Mouse (Mus musculus) ES-Bruce4 (cell line): Measurements from ENCODE around the gene Gm49320.

Source experiments
- CTCF ChIP-seq: IDR thresholded peaks from one replicate; pipeline ENCODE4 v1.8.1; 2011; ENCODE audit warnings: low read depth, low read length
- EP300 ChIP-seq: IDR thresholded peaks from 2 replicates; pipeline ENCODE4 v1.6.1; 2011; ENCODE audit warnings: low read depth, low read length; ENCODE audit not compliant: insufficient read depth
- POLR2A ChIP-seq: IDR thresholded peaks from one replicate; pipeline ENCODE4 v1.8.1; 2011; ENCODE audit warnings: low read length; ENCODE audit not compliant: insufficient read depth

DNA sequence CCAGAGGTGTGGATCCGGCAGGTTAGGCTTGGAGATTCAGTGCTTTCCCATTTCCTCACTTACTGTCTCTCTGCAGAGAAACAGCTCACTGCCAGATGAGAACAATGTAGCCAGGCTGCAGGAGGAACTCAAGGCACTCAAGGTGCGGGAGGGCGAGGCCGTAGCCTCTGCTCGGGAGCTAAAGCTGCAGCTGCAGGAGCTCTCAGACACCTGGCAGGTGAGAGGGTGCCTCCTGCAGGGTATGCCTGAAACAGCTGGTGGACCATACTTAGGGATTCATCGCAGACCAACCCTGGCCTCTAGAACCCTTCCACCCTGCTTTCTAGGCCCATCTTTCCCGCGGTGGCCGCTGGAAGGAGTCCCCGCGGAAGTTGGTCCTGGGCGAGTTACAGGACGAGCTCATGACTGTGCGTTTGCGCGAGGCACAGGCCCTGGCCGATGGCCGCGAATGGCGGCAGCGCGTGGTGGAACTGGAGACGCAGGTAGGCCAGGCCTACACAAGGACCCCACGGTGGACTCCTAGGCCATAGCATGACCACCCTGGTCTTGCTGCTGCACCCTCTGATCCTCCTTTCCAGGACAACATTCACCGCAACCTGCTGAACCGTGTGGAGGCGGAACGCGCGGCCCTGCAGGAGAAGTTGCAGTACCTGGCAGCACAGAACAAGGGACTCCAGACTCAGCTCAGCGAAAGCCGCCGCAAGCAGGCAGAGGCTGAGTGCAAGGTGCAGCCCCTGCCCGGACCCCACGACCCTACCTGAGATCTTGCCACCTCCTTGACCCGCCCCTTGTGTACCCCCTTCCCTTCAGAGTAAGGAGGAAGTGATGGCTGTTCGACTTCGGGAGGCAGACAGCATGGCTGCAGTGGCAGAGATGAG lies 33.2 kb upstream of the Gm49320 start:
- TF ChIP-seq CTCF: peak; percentile 54
- TF ChIP-seq EP300: 0 out of 2 replicates have a peak, but pooled peaks have one; percentile 49
- TF ChIP-seq POLR2A: no peak
